Mouse (Mus musculus): ENCODE measurements around the gene Olfr543.

DNA sequence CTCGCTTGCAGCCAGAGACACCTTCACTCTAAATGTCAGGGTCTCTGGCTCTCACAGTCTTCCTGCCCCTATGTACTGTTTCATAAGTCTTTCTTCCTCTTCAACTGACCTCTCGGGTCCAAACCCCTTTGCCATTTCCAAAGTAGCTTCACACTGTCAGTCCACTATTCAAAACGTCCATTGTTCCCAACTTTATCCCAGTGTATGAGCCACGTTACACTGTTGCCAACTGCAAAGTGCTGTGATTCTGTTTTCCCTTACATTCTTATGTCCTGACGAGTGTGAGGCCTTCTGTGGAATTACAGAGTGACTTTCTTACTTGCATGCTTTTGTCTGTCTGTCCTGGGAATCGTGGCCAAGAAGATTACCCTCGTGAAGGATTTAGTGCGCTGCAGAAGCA lies 13.9 kb downstream of the Olfr543 start:
- no peak for TF ChIP-seq CHD2 (IDR thresholded peaks at IDR 0.05; ENCODE audit: low read depth, low read length)
- no peak for TF ChIP-seq ZNF384 (IDR thresholded peaks at IDR 0.05; ENCODE audit: low read depth, low read length)
- TF ChIP-seq MAFK (IDR thresholded peaks at IDR 0.05; ENCODE audit: insufficient read depth, low read depth, low read length), result no peak
- no peak for TF ChIP-seq ZC3H11A (IDR thresholded peaks at IDR 0.05; ENCODE audit: borderline replicate concordance, low read depth, low read length)
- no peak for TF ChIP-seq HCFC1 (IDR thresholded peaks at IDR 0.05; ENCODE audit: borderline replicate concordance, insufficient read depth, low read length)
